Mouse (Mus musculus) C2C12 (cell line): ENCODE data around the gene Gstt3. TPM values are rescaled to one million over a fixed set of nuclear protein-coding genes. Genes with fewer than 3 reads are reported as not detected.
"Not testable (repeated sequence)": the region's sequence is repeated elsewhere in the genome, so short reads cannot be mapped to it uniquely, and the experiment has no call there.

Source experiments
- H3K27me3 ChIP-seq: one replicate; pipeline ENCODE4 v1.6.1; 2011; ENCODE audit not compliant: control insufficient read depth, insufficient read depth, insufficient read length
- H3K36me3 ChIP-seq: one replicate; pipeline ENCODE4 v1.6.1; 2011; ENCODE audit not compliant: control insufficient read depth, insufficient read depth
- H3K4me3 ChIP-seq: one replicate; pipeline ENCODE4 v1.5.1; 2011; ENCODE audit warnings: mild to moderate bottlenecking, control low read depth; ENCODE audit not compliant: poor library complexity, insufficient read depth, severe bottlenecking
- H3K79me2 ChIP-seq: one replicate; pipeline ENCODE4 v1.6.1; 2011; ENCODE audit not compliant: control insufficient read depth, insufficient read depth
- H3K79me3 ChIP-seq: one replicate; pipeline ENCODE4 v1.6.1; 2011; ENCODE audit warnings: low read depth, control low read depth
- H3ac ChIP-seq: one replicate; pipeline ENCODE3; 2011; ENCODE audit warnings: low read depth; ENCODE audit not compliant: control insufficient read depth, insufficient read length
- CEBPB ChIP-seq: IDR thresholded peaks from one replicate; pipeline ENCODE4 v1.6.1; 2011; ENCODE audit warnings: low read depth, mild to moderate bottlenecking, control low read depth, moderate library complexity
- CTCF ChIP-seq: IDR thresholded peaks from one replicate; pipeline ENCODE4 v1.5.1; 2011; ENCODE audit not compliant: control insufficient read depth, insufficient read depth, insufficient read length
- FOSL1 ChIP-seq: IDR thresholded peaks from one replicate; pipeline ENCODE4 v1.8.0; 2011; ENCODE audit warnings: mild to moderate bottlenecking, low read length; ENCODE audit not compliant: poor library complexity, insufficient read depth, severe bottlenecking
- MAX ChIP-seq: IDR thresholded peaks from one replicate; pipeline ENCODE4 v1.6.1; 2011; ENCODE audit warnings: mild to moderate bottlenecking, control low read depth
- MYOD1 ChIP-seq: IDR thresholded peaks from one replicate; pipeline ENCODE4 v1.6.1; 2011; ENCODE audit warnings: low read depth; ENCODE audit not compliant: control insufficient read depth, insufficient read length
- MYOG ChIP-seq: IDR thresholded peaks from one replicate; pipeline ENCODE4 v1.6.1; 2011; ENCODE audit not compliant: control insufficient read depth, insufficient read length; ENCODE audit errors: extremely low read depth
- USF1 ChIP-seq: IDR thresholded peaks from one replicate; pipeline ENCODE4 v1.6.1; 2011; ENCODE audit warnings: low read depth, mild to moderate bottlenecking, control low read depth, moderate library complexity
- polyA plus RNA-seq: library from polyadenylated mRNA; unstranded; fragments of >200 nt; fragmentation: generic; extraction: Trizol; gene quantifications from one replicate; pipeline ENCODE4 v1.2.1, GENCODE M21; 2012; ENCODE audit warnings: missing spikeins

The Gstt3 gene
- polyA plus RNA-seq, 1 experiment = 0.13 TPM

GRCm38 (mm10) chr10:75776562-75776961, 4.7 kb downstream of the Gstt3 start:
- Histone ChIP-seq H3K79me2 (no peaks in the 10 kb centered on the region), H3ac (no peak overlapping the region), H3K4me3 (no peak overlapping the region), H3K79me3 (no peaks in the 10 kb centered on the region), H3K36me3 (no peaks in the 10 kb centered on the region), H3K27me3 (peaks cover 27% of the 10 kb centered on the region)
- TF ChIP-seq CTCF (no peak), MAX (no peak), CEBPB (no peak), MYOG (no peak)

GRCm38 (mm10) chr10:75774587-75774986, 6.6 kb downstream of the Gstt3 start:
- no peak overlapping the region for H3K4me3 ChIP-seq
- no peak for TF ChIP-seq MAX
- no peaks in the 10 kb centered on the region for H3K79me2 ChIP-seq
- H3K36me3 ChIP-seq = no peaks in the 10 kb centered on the region
- no peak overlapping the region for H3ac ChIP-seq
- H3K27me3 ChIP-seq = peaks cover 11% of the 10 kb centered on the region
- no peaks in the 10 kb centered on the region for H3K79me3 ChIP-seq

DNA sequence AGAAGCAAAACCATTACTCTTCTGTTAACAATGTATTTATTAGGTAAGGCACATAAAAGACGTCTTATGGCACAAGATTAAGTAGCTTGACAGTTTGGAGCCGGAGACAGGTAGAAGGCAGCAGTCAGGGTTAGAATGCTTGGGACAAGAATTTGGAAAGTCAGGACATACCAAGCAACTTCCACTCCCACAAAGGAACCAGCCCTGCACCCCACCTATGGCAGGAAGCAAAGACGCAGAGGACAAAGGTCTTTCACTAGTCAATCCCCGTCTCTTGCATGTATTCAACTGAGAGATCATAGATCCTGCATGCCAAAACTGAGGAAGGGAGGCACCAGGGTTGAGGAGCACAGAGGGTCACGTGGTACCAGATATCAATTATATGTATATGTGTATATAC, 7.1 kb downstream of the Gstt3 start:
- Histone ChIP-seq H3K79me2 (no peaks in the 10 kb centered on the region), H3K36me3 (no peaks in the 10 kb centered on the region), H3K4me3 (no peak overlapping the region), H3K79me3 (no peaks in the 10 kb centered on the region), H3K27me3 (peaks cover 6% of the 10 kb centered on the region), H3ac (no peak overlapping the region)
- TF ChIP-seq MAX = no peak
- TF ChIP-seq MYOG = no peak
- TF ChIP-seq FOSL1 = no peak
- TF ChIP-seq USF1 = no peak
- no peak for TF ChIP-seq CTCF
- TF ChIP-seq MYOD1 = no peak
- TF ChIP-seq CEBPB = no peak

GRCm38 (mm10) chr10:75772795-75773664, 8.2 kb downstream of the Gstt3 start, which contains the start of gene Ddt:
Gene Ddt, minus strand, starts transcription at chr10:75773414.
- peak within 1 kb of the TSS; percentile 63 for H3K4me3 ChIP-seq
- no peaks in the 10 kb centered on the region for H3K79me2 ChIP-seq
- TF ChIP-seq USF1 (peak; percentile 94), FOSL1 (no peak), MAX (peak; percentile 18), CEBPB (no peak), CTCF (peak; percentile 24), MYOD1 (no peak), MYOG (no peak)
- H3ac ChIP-seq = peak within 1 kb of the TSS; percentile 77
- H3K36me3 ChIP-seq = no peaks in the 10 kb centered on the region
- no peaks in the 10 kb centered on the region for H3K79me3 ChIP-seq
- H3K27me3 ChIP-seq = peaks cover 6% of the 10 kb centered on the region

DNA sequence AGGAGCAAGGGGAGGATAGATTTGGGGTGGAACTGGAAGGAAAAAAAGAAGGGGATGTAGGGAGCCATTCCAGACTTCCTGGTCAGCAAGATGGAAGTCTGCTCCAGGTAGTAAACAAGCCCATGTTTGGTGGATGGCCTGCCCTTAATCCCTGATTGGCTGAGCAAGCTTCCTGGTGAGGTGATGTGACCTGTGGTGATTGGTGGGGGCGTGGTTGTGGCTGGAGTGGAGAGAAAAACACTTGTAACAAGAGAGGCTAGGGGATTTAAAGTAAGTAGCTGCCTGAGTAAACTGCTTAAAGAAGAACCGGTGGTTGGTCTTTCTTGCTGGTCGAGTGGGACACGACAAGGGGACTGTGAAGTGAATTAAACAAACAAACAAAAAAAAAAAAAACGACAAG, 13.5 kb downstream of the Gstt3 start:
- Histone ChIP-seq H3K79me2 (peaks cover 14% of the 10 kb centered on the region), H3K79me3 (peaks cover 11% of the 10 kb centered on the region)
- H3K36me3 ChIP-seq, H3K27me3 ChIP-seq, H3ac ChIP-seq, H3K4me3 ChIP-seq: not testable (repeated sequence)

DNA sequence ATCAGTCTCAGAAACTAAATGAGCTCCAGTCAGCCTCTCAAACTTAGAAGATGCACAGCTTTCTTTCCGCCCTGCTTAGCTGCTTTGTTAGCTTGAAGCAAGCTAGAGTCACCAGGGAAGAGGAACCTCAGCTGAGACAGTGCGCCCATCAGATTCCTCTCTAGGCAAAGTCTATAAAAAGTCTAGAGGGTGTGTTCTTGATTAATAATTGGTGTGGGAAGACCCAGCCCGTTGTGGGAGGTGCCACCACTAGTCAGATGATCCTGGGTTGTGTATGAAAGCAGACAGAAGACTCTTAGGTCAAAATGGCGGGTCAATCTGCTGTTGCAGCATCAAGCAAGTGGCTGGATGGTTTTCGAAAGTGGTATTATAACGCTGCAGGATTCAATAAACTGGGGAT, 14.4 kb downstream of the Gstt3 start:
- H3K4me3 ChIP-seq = no peak overlapping the region
- peaks cover 23% of the 10 kb centered on the region for H3K79me2 ChIP-seq
- H3K36me3 ChIP-seq = peaks cover 3% of the 10 kb centered on the region
- H3K79me3 ChIP-seq = peaks cover 20% of the 10 kb centered on the region
- no peak for TF ChIP-seq FOSL1
- TF ChIP-seq CEBPB = no peak
- no peaks in the 10 kb centered on the region for H3K27me3 ChIP-seq
- H3ac ChIP-seq = no peak overlapping the region
